Mouse (Mus musculus): ENCODE measurements around the gene Olfr1167. TPM values are rescaled to one million over a fixed set of nuclear protein-coding genes. Genes with fewer than 3 reads are reported as not detected.

The Olfr1167 gene
- polyA plus RNA-seq (2017; shearing (Covaris generic)) = not detected

GRCm38 (mm10) chr2:88155093-88155492 lies at the start of gene Olfr1167:
Olfr1167 (minus strand) TSS chr2:88155193.

GRCm38 (mm10) chr2:88181580-88181979 lies 26.6 kb upstream of the Olfr1167 start, which contains the start of gene Olfr1168:
Olfr1168 (plus strand) TSS chr2:88181880.

DNA sequence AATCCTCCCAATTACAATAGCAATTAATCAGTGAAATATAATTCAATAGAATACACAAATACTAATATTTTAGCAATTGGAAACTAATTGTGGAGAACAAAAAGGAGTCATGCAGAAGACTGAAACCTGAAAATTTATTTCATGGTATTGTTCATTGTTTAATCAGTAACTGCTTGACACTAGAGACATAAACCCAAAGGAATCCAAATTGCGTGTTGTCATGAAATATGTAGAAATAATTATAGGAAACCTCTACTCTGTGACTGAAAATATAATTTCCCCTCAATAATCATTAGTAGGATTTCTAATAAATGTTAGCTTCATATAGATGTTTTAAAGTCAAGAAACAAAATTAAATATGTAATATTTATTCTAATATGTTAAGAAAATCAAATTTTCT lies 26.8 kb downstream of the Olfr1167 start, which contains the start of gene Olfr1166:
Gene Olfr1166 (minus strand): TSS at position 101 of the 400 bp plus-strand sequence.

Other genes starting within 250 kb of the Olfr1167 start
- not detected for gene Olfr1155, start 210.1 kb downstream of the Olfr1167 start, polyA plus RNA-seq (2017; shearing (Covaris generic))
- 0.11 TPM for gene Olfr1156, start 202.1 kb downstream of the Olfr1167 start, polyA plus RNA-seq (2017; shearing (Covaris generic))
- not detected for gene Olfr1157, start 186.9 kb downstream of the Olfr1167 start, polyA plus RNA-seq (2017; shearing (Covaris generic))
- gene Olfr74, start 180.5 kb downstream of the Olfr1167 start, polyA plus RNA-seq (2017; shearing (Covaris generic)) = not detected
- gene Olfr1158, start 165.1 kb downstream of the Olfr1167 start, polyA plus RNA-seq (2017; shearing (Covaris generic)) = not detected
- gene Olfr1160, start 146.9 kb downstream of the Olfr1167 start, polyA plus RNA-seq (2017; shearing (Covaris generic)) = not detected
- gene Olfr1161, start 132.4 kb downstream of the Olfr1167 start, polyA plus RNA-seq (2017; shearing (Covaris generic)) = not detected
- not detected for gene Olfr73, start 117.5 kb downstream of the Olfr1167 start, polyA plus RNA-seq (2017; shearing (Covaris generic))
- gene Olfr1162, start 104.1 kb downstream of the Olfr1167 start, polyA plus RNA-seq (2017; shearing (Covaris generic)) = not detected
- gene Olfr1163, start 83.4 kb downstream of the Olfr1167 start, polyA plus RNA-seq (2017; shearing (Covaris generic)) = not detected
- not detected for gene Olfr1164, start 61.2 kb downstream of the Olfr1167 start, polyA plus RNA-seq (2017; shearing (Covaris generic))
- gene Olfr1166, start 26.9 kb downstream of the Olfr1167 start, polyA plus RNA-seq (2017; shearing (Covaris generic)) = not detected
- gene Olfr1168, start 26.7 kb upstream of the Olfr1167 start, polyA plus RNA-seq (2017; shearing (Covaris generic)) = not detected
- not detected for gene Olfr1170, start 73.1 kb upstream of the Olfr1167 start, polyA plus RNA-seq (2017; shearing (Covaris generic))
- gene Olfr1173, start 124.7 kb upstream of the Olfr1167 start, polyA plus RNA-seq (2017; shearing (Covaris generic)) = not detected
- gene Olfr1174-ps, start 159.9 kb upstream of the Olfr1167 start, polyA plus RNA-seq (2017; shearing (Covaris generic)) = not detected
- gene Olfr1175-ps, start 172.0 kb upstream of the Olfr1167 start, polyA plus RNA-seq (2017; shearing (Covaris generic)) = not detected
- gene Olfr1176, start 181.5 kb upstream of the Olfr1167 start, polyA plus RNA-seq (2017; shearing (Covaris generic)) = not detected
- gene Olfr1177-ps, start 191.3 kb upstream of the Olfr1167 start, polyA plus RNA-seq (2017; shearing (Covaris generic)) = not detected
- not detected for gene Olfr1178, start 231.9 kb upstream of the Olfr1167 start, polyA plus RNA-seq (2017; shearing (Covaris generic))